Mouse (Mus musculus) hindbrain, embryonic 13.5 days (tissue): ENCODE measurements at regions not wholly inside any gene's neighbourhood (a gene's known extent, or its start where the extent isn't known, plus 50 kb on each side); places are given as distances from the start of the nearest gene placed in this dataset.
A peak's percentile ranks its signal among the peaks of the same experiment; 100 is the strongest.
"Not testable (repeated sequence)": the region's sequence is repeated elsewhere in the genome, so short reads cannot be mapped to it uniquely, and the experiment has no call there.

Source experiments
- ATAC-seq: fragments of 200-750 bp; cut with Nextera tagmentation; 2 replicates; pipeline ENCODE4 v1.8.0; 2017; ENCODE audit warnings: moderate TSS enrichment; ENCODE audit not compliant: low FRiP score
- H3K27ac ChIP-seq: fragments of 300-500 bp; sonication (generic); 2 replicates; pipeline ENCODE4 v1.5.1; 2015; ENCODE audit warnings: inconsistent platforms, mild to moderate bottlenecking, moderate library complexity
- H3K27me3 ChIP-seq: fragments of 300-500 bp; sonication (generic); 2 replicates; pipeline ENCODE4 v1.6.1; 2015; ENCODE audit warnings: mild to moderate bottlenecking, inconsistent platforms
- H3K36me3 ChIP-seq: fragments of 300-500 bp; sonication (generic); 2 replicates; pipeline ENCODE4 v1.6.1; 2015; ENCODE audit warnings: mild to moderate bottlenecking, inconsistent platforms
- H3K4me1 ChIP-seq: fragments of 300-500 bp; sonication (generic); replicated peaks from 2 replicates; pipeline ENCODE4 v1.6.1; 2015; ENCODE audit warnings: inconsistent platforms
- H3K4me2 ChIP-seq: fragments of 300-500 bp; sonication (generic); 2 replicates; pipeline ENCODE4 v1.6.1; 2015; ENCODE audit warnings: inconsistent platforms, mild to moderate bottlenecking, moderate library complexity
- H3K4me3 ChIP-seq: fragments of 300-500 bp; sonication (generic); 2 replicates; pipeline ENCODE4 v1.5.1; 2015; ENCODE audit warnings: mild to moderate bottlenecking, inconsistent platforms
- H3K9ac ChIP-seq: fragments of 300-500 bp; sonication (generic); 2 replicates; pipeline ENCODE4 v1.6.1; 2015; ENCODE audit warnings: mild to moderate bottlenecking, inconsistent platforms
- H3K9me3 ChIP-seq: fragments of 300-500 bp; sonication (generic); 2 replicates; pipeline ENCODE4 v1.6.1; 2016; ENCODE audit warnings: inconsistent platforms
- WGBS: fragments of 180-500 bp; shearing (Covaris S2); methylation state at CpG from one replicate; pipeline ENCODE4 v1.1.7; 2015; 5-methylcytosine and 5-hydroxymethylcytosine counted together

DNA sequence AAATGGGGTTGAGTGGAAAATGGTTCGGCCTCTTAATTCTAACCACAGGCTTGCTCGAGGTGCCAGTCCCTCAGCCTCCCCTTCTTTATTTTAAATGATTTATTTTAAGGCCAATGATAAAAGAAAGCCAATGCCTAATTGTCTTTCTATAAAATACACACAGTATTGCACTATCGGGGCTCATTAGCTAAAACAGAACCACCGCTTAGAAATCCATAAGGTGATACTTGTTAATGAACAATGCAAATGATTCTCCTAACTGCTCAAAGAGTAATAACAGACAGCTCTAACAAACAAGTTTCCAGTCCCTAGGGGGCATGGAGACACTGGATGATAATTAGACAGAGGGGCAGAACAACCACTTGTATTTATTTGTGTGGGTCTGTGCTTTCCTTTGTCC lies 58.8 kb downstream of the Emx2 start:
- H3K4me1 ChIP-seq, result no peaks in the 10 kb centered on the region
- no peaks in the 10 kb centered on the region for H3K27me3 ChIP-seq

DNA sequence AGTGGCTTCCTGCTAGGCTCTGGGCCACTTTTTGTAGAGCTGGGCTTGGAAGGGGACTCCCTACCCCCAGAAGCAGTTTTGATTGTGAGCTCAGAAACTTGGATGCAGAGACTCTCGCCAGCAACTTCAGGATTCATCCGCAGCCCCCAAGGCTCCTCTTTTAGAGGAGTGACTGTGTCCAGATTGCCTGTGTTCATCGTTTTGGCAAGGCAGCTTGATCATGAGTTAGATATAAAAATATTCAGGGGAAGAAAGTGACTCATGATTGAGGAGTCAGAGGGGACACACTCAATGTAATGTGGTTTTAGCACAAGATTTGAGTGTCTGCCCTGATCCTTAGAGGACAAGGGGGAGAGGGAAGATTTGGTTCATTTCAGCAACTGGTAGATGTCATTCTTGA lies 61.0 kb downstream of the Emx2 start:
- H3K36me3 ChIP-seq, result no peaks in the 10 kb centered on the region
- no peak overlapping the region for H3K27ac ChIP-seq
- no peaks in the 10 kb centered on the region for H3K9me3 ChIP-seq
- no peak overlapping the region for H3K4me3 ChIP-seq
- H3K27me3 ChIP-seq, result no peaks in the 10 kb centered on the region
- 92% methylated on average over 3 of the region's 3 CpGs for WGBS
- H3K4me1 ChIP-seq, result 0 out of 2 replicates have a peak, but pooled peaks cover 4% of the 10 kb centered on the region
- no peak for ATAC-seq
- no peak overlapping the region for H3K4me2 ChIP-seq
- no peak overlapping the region for H3K9ac ChIP-seq

More for the DNA sequence above, 58.8 kb downstream of the Emx2 start:
- Histone ChIP-seq H3K27ac (no peak overlapping the region), H3K36me3 (no peaks in the 10 kb centered on the region), H3K4me3 (no peak overlapping the region), H3K4me2 (no peak overlapping the region), H3K9me3 (no peaks in the 10 kb centered on the region), H3K9ac (no peak overlapping the region)
- no peak for ATAC-seq
- 82% methylated on average over 4 of the region's 4 CpGs for WGBS

DNA sequence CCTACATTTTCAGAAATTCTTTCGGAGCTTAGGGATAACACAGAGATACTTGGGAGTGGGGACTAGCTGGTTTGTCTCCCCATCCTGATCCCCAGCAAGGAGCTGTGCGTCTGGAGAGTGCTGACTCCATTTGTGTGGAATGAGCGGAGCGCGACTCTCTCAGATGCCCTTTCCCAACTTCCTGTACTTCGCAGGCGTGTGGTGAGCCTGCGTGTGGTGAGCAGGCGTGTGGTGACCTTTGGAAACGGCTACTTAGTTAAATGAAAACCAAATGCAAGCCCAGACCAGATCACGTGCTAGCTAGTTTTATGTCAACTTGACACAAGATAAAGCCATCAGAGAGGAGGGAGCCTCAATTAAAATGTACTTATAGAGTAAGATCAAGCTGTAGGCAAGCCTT lies 64.0 kb downstream of the Emx2 start:
- ATAC-seq, result no peak
- no peaks in the 10 kb centered on the region for H3K27me3 ChIP-seq
- no peaks in the 10 kb centered on the region for H3K36me3 ChIP-seq
- H3K4me2 ChIP-seq, result no peak overlapping the region
- H3K9me3 ChIP-seq, result no peaks in the 10 kb centered on the region
- no peak overlapping the region for H3K27ac ChIP-seq
- WGBS, result 80% methylated on average over 11 of the region's 11 CpGs
- no peak overlapping the region for H3K4me3 ChIP-seq
- H3K4me1 ChIP-seq, result 0 out of 2 replicates have a peak, but pooled peaks cover 4% of the 10 kb centered on the region
- H3K9ac ChIP-seq, result no peak overlapping the region

DNA sequence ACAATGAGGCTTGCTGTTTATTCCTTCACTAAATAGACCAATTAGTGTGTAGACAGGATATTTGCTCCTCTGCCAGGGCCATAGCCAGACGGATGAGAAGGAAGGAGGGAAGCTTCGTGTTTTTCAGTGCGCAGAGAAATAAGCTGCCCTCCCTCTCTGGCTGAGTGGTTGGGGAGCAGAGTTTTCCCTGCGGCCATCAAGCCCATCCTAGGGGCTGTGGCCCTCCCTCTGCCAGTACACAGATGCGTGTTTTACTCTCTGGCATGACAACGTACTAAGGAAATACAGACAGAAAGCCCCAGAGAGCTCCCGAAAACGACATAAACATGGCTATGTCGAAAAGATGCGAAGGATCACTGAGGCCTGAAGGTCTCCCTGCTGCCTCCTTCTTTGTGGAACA lies 65.2 kb downstream of the Emx2 start:
- Histone ChIP-seq H3K4me1 (0 out of 2 replicates have a peak, but pooled peaks cover 4% of the 10 kb centered on the region), H3K36me3 (no peaks in the 10 kb centered on the region), H3K4me3 (no peak overlapping the region), H3K27ac (no peak overlapping the region), H3K27me3 (no peaks in the 10 kb centered on the region), H3K9me3 (no peaks in the 10 kb centered on the region), H3K4me2 (no peak overlapping the region), H3K9ac (no peak overlapping the region)
- WGBS, result 70% methylated on average over 10 of the region's 10 CpGs
- ATAC-seq, result no peak

DNA sequence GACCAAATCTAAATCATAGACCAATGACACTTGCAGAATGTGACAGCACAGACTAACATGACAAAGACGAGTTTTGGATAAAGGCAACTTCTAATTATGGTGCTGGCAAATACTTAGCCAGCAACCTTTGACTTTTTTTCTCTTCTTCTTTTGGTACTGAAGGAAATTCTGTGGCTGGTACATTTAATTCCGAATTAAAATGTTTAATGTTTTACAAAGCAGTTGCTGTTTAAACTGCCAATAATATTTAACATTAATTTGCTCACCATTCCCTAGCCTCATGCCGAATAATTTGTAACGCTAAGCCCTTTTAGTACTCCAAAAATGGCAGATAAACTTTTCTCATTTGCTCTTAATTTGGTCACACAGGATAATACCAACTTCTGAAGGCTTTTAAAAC lies 105.9 kb downstream of the Emx2 start:
- no peak overlapping the region for H3K4me3 ChIP-seq
- no peaks in the 10 kb centered on the region for H3K9me3 ChIP-seq
- no peak for ATAC-seq
- no peaks in the 10 kb centered on the region for H3K27me3 ChIP-seq
- H3K36me3 ChIP-seq, result no peaks in the 10 kb centered on the region
- H3K9ac ChIP-seq, result no peak overlapping the region
- H3K4me1 ChIP-seq, result no peaks in the 10 kb centered on the region
- 88% methylated on average over 4 of the region's 4 CpGs for WGBS
- H3K4me2 ChIP-seq, result no peak overlapping the region
- H3K27ac ChIP-seq, result no peak overlapping the region

DNA sequence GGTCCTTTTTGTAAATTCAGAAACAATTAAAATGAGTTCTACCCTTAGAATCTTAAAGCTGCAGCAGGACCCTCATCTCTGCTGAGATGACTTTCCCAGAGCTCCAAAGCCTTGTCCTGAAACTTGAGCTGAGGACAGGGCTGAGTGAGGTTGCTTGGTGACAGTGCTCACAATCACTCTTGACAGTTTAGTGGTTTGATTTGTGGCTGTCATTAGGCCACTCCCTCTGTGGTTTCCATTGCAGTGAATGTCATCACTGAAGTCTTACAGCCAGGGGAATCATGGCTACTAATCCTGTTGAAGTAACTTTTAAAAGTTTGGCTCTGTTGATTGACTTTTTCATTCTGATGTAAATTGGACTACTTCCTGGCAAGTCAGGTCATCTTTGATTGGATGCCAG lies 110.7 kb downstream of the Emx2 start:
- H3K27ac ChIP-seq, result no peak overlapping the region
- no peak overlapping the region for H3K9ac ChIP-seq
- H3K27me3 ChIP-seq, result no peaks in the 10 kb centered on the region
- H3K4me2 ChIP-seq, result no peak overlapping the region
- H3K9me3 ChIP-seq, result no peaks in the 10 kb centered on the region
- ATAC-seq, result no peak
- H3K36me3 ChIP-seq, result no peaks in the 10 kb centered on the region
- no peaks in the 10 kb centered on the region for H3K4me1 ChIP-seq
- H3K4me3 ChIP-seq, result no peak overlapping the region

DNA sequence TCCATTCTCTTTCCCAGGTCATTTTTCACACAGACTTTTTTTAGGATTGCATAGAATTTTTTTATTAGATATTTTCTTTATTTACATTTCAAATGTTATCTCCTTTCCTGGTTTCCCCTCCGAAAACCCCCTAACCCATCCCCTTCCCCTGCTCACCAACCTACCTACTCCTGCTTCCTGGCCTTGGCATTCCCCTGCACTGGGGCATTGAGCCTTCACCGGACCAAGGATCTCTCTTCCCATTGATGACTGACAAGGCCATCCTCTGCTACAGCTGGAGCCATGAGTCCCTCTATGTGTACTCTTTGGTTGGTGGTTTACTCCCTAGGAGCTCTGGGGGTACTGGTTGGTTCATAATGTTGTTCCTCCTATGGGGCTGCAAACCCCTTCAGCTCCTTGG lies 111.4 kb downstream of the Emx2 start:
- not testable (repeated sequence) for H3K9me3 ChIP-seq, H3K27ac ChIP-seq, H3K4me2 ChIP-seq, H3K4me3 ChIP-seq, ATAC-seq, H3K27me3 ChIP-seq, H3K4me1 ChIP-seq, H3K36me3 ChIP-seq, H3K9ac ChIP-seq
- WGBS, result 88% methylated on average over 2 of the region's 2 CpGs

DNA sequence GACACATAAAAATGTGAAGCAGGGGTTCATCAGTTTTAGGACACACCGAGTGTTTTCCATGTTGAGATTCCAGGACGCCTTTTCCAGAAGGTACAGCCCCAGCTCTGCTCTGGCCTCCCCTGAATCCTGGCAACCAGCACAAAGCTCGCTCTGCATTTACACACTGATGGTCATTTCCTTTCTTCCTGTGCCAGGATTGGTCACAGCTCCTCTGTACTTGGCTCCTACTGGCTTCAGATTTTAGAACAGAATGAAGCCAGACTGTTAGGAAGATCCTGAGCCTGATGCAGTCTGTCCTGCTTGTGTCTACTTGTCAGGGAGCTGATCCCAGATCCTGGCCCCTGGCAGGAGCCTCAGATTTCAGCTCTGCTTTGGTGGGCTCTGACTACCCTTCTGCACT lies 116.2 kb downstream of the Emx2 start:
- 68% methylated on average over 3 of the region's 3 CpGs for WGBS

DNA sequence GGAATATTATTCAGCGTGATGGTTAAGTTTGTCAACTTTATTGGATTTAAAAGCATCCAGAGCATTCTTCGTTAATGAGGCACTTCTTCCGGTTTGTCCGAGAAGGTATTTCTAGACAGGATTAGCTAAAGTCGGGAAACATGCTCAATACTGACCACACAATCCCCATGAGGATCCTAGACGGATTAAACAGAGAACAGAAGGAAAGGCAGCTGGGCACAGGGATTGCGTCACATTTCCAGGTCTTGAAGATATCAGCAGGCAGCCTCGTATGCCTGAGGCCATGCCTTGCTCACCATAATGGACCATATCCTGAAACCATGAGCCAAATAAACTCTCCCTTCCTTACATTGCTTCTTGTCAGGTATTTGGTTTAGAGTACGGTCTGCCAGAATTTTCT lies 119.7 kb downstream of the Emx2 start:
- H3K4me1 ChIP-seq, result no peaks in the 10 kb centered on the region
- H3K4me3 ChIP-seq, result no peak overlapping the region
- peaks cover 14% of the 10 kb centered on the region for H3K27me3 ChIP-seq
- H3K9ac ChIP-seq, result no peak overlapping the region
- no peaks in the 10 kb centered on the region for H3K9me3 ChIP-seq
- WGBS, result 86% methylated on average over 9 of the region's 9 CpGs
- ATAC-seq, result no peak
- H3K4me2 ChIP-seq, result no peak overlapping the region
- no peaks in the 10 kb centered on the region for H3K36me3 ChIP-seq
- H3K27ac ChIP-seq, result no peak overlapping the region

More for the DNA sequence above, 116.2 kb downstream of the Emx2 start:
- ATAC-seq, result no peak
- H3K27me3 ChIP-seq, result no peaks in the 10 kb centered on the region
- no peaks in the 10 kb centered on the region for H3K9me3 ChIP-seq
- H3K4me2 ChIP-seq, result no peak overlapping the region
- H3K4me1 ChIP-seq, result no peaks in the 10 kb centered on the region
- no peak overlapping the region for H3K9ac ChIP-seq
- no peak overlapping the region for H3K27ac ChIP-seq
- H3K36me3 ChIP-seq, result no peaks in the 10 kb centered on the region
- H3K4me3 ChIP-seq, result no peak overlapping the region

DNA sequence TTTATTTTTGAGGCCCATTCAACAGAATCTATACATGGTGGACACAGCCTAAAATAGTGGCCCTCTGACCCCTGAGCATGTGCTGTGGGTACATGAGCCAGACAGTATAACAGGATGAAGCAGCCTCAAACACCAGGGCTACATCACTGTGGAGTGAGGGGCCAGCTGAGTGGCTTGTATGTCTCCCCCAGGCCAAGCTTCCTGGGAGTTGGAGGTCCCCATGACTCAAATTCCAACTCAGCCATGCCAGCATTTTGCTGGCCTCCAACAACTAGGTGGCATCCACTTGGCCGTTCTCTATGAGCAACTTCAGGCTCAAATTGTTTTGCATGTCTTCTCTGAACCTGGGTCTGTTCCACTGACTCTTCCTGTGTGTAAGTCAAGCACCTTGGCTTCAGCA lies 121.5 kb downstream of the Emx2 start:
- no peaks in the 10 kb centered on the region for H3K36me3 ChIP-seq
- WGBS, result 91% methylated on average over 1 of the region's 1 CpGs

DNA sequence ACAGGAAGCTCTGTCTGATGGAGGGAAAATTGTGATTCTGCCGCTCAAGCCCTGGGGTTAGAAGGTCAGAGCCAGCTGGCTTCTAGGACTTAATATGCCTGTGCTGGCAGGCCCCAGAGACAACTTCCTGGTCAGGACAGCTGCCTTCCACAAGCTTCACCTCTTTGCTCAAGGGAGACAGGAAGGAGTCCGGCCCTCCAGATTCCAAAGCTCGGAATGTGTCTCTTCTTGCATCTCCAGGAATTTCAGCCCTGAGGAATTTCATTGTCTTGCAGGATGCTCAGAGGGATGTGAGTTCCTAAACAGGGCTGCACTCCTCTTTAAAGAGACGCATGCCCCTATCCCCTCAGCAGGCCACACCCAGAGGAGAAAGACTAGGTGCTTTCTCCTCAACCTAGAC lies 127.7 kb downstream of the Emx2 start:
- no peak for ATAC-seq
- peaks cover 80% of the 10 kb centered on the region for H3K27me3 ChIP-seq

More for the DNA sequence above, 121.5 kb downstream of the Emx2 start:
- Histone ChIP-seq H3K4me2 (no peak overlapping the region), H3K9me3 (no peaks in the 10 kb centered on the region), H3K27ac (no peak overlapping the region), H3K4me3 (no peak overlapping the region), H3K9ac (no peak overlapping the region), H3K27me3 (peaks cover 26% of the 10 kb centered on the region), H3K4me1 (no peaks in the 10 kb centered on the region)
- no peak for ATAC-seq

DNA sequence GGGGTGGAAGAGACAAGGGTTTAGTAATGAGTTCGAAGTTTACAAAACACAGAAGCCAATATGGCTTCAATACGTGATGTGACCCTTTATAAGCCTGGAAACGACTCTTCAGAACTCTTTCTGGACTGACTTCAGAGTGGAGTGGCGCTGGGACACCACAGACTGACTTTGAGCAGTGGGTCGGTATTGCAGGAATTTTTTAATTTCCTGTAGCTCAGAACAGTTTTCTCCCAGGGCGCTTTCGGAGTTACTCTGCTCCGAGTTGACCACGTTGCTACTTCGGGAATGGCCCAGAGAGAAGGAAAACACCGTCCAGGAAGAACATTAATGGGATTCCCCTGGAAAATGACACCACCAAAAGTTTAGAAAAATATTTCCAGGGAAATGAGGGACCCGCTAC lies 129.1 kb downstream of the Emx2 start:
- Histone ChIP-seq H3K27me3 (peaks cover 90% of the 10 kb centered on the region), H3K9me3 (no peaks in the 10 kb centered on the region), H3K4me3 (no peak overlapping the region), H3K4me2 (no peak overlapping the region), H3K36me3 (no peaks in the 10 kb centered on the region), H3K4me1 (peaks cover 7% of the 10 kb centered on the region), H3K27ac (no peak overlapping the region), H3K9ac (no peak overlapping the region)
- WGBS, result 70% methylated on average over 12 of the region's 12 CpGs
- no peak for ATAC-seq

More for the DNA sequence above, 127.7 kb downstream of the Emx2 start:
- 50% methylated on average over 4 of the region's 4 CpGs for WGBS
- Histone ChIP-seq H3K36me3 (no peaks in the 10 kb centered on the region), H3K4me2 (no peak overlapping the region), H3K9me3 (no peaks in the 10 kb centered on the region), H3K27ac (no peak overlapping the region), H3K4me3 (no peak overlapping the region), H3K9ac (no peak overlapping the region), H3K4me1 (peaks cover 7% of the 10 kb centered on the region)

DNA sequence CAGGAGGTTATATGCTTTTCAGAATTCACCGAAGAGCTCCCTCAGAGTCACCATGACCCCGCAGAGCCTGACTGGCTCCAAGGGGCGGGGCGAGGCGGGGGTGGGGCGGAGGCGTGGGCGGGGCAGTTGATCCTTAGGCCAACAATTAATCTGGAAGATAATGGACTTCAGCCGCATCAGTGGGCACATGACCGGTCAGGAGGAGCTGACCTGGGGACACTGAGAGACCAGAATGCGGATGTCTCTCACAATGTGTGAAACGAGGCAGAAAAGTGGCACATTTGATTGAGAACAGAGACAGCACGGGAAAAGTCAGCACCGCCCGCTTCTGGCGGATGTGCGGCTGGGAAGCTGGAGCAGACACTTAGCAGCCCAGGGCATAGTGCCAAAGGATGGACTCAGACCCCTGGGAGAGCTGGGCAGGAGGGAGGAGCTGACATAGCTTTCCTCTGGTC lies 129.9 kb downstream of the Emx2 start:
- H3K9ac ChIP-seq, result no peak overlapping the region
- H3K4me1 ChIP-seq, result peaks cover 7% of the 10 kb centered on the region
- peak overlapping the region; percentile 31 for H3K4me3 ChIP-seq
- no peaks in the 10 kb centered on the region for H3K9me3 ChIP-seq
- H3K27ac ChIP-seq, result no peak overlapping the region
- peaks cover 89% of the 10 kb centered on the region for H3K27me3 ChIP-seq
- 8% methylated on average over 17 of the region's 17 CpGs for WGBS
- H3K36me3 ChIP-seq, result no peaks in the 10 kb centered on the region
- peak overlapping the region; percentile 56 for H3K4me2 ChIP-seq
- ATAC-seq, result no peak

DNA sequence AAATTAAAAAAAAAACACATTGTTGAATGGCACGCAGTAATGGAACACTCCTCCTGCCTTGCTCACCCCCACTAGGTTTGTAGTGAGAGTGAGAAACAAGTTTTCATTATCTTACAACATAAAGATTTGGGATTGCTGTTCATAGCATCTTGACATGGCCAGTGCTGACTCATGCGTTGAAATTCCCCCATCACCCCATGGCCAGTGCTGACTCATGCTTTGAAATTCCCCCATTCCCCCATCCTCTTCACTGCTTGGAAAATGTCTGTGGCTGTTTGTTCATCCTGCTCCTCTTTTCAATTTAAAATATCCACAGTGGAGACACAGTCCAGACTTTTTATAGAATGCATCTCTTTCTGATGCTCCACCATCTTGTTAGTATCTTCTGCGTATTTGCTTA lies 131.8 kb downstream of the Emx2 start:
- ATAC-seq, result no peak
- WGBS, result 97% methylated on average over 3 of the region's 3 CpGs
- Histone ChIP-seq H3K36me3 (no peaks in the 10 kb centered on the region), H3K9ac (no peak overlapping the region), H3K27ac (no peak overlapping the region), H3K4me2 (no peak overlapping the region), H3K4me3 (no peak overlapping the region), H3K27me3 (peaks cover 85% of the 10 kb centered on the region), H3K4me1 (peaks cover 7% of the 10 kb centered on the region), H3K9me3 (no peaks in the 10 kb centered on the region)
